ENCODE assay signal across 9 mouse cellular contexts in genomic region chr19:32030430-32030829, GRCm38 (mm10).
DNase-seq lines count a peak whose midpoint lies in the region; ATAC-seq and TF ChIP-seq lines count a peak whose summit lies in the region.
"Had no signal": no experiment of that assay in that cellular context is flagged by ENCODE, and none has a peak within 500 bp of the region (broad histone marks: within the 10 kb centered on the region; RNA-seq: fewer than 3 reads in every experiment).

No protein-coding gene starts in this region.

- H3K9me3 ChIP-seq in kidney, postnatal 0 days (replicated peaks; ENCODE audit: low read length), result no peaks in the 10 kb centered on the region
- no peaks in the 10 kb centered on the region for H3K9me3 ChIP-seq in midbrain, postnatal 0 days (ENCODE audit: low read length)
- H3K9me3 ChIP-seq: embryonic facial prominence, embryonic 15.5 days had no signal

- H3K9ac ChIP-seq in kidney, postnatal 0 days (ENCODE audit: low read depth, low read length), result no peak overlapping the region
- H3K9ac ChIP-seq in midbrain, postnatal 0 days (replicated peaks; ENCODE audit: low read length, poor library complexity, severe bottlenecking), result no peak overlapping the region
- H3K9ac ChIP-seq: embryonic facial prominence, embryonic 15.5 days had no signal

- H3K4me2 ChIP-seq in kidney, postnatal 0 days (ENCODE audit: low read length), result no peak overlapping the region
- no peak overlapping the region for H3K4me2 ChIP-seq in midbrain, postnatal 0 days (ENCODE audit: low read depth, low read length, poor library complexity, severe bottlenecking)
- H3K4me2 ChIP-seq: embryonic facial prominence, embryonic 15.5 days had no signal

- intact Hi-C loops in gastrocnemius, postnatal 14 days (cut with DNase I; ENCODE audit: low total_unique reads), result no loop called here

- no peak for TF ChIP-seq CTCF in kidney, adult 2 months (conservative IDR thresholded peaks at IDR 0.05; ENCODE audit: insufficient read depth, insufficient read length, low read depth, low read length)
- TF ChIP-seq CTCF in kidney, postnatal 0 days (IDR thresholded peaks at IDR 0.05; ENCODE audit: low read depth), result peak; percentile 85
- peak; percentile 73 for TF ChIP-seq CTCF in midbrain, postnatal 0 days (IDR thresholded peaks at IDR 0.05)

- TF ChIP-seq POLR2A in kidney, adult 2 months (IDR thresholded peaks at IDR 0.05; ENCODE audit: low read depth, low read length), result no peak

- peak; percentile 64 for DNase-seq in kidney, adult 2 months
- no peak for DNase-seq in kidney, adult 11 months
- DNase-seq in CD4-positive helper T cell, adult 2 months (ENCODE audit: low read depth, low spot score), result peak; percentile 68
- DNase-seq in MN1 (ENCODE audit: low spot score), result peak; percentile 78
- peak; percentile 3 for DNase-seq in fat pad, adult 2 months (ENCODE audit: extremely low read depth, low read depth, low spot score)
- DNase-seq in kidney, postnatal 0 days (ENCODE audit: low spot score), result peak; percentile 77
- peak; percentile 60 for DNase-seq in midbrain, postnatal 0 days (ENCODE audit: low spot score)
- no peak for DNase-seq in gastrocnemius, postnatal 14 days

- H3K27ac ChIP-seq in kidney, adult 2 months (ENCODE audit: insufficient read depth, low read depth, low read length), result no peak overlapping the region
- no peak overlapping the region for H3K27ac ChIP-seq in kidney, postnatal 0 days
- H3K27ac ChIP-seq in midbrain, postnatal 0 days (ENCODE audit: low read depth, low read length), result no peak overlapping the region
- H3K27ac ChIP-seq: embryonic facial prominence, embryonic 15.5 days had no signal

- ATAC-seq in kidney, postnatal 0 days (replicated peaks; ENCODE audit: low FRiP score, low read depth), result no peak; the same call in 1 of the 2 replicates
- no peak for ATAC-seq in midbrain, postnatal 0 days (ENCODE audit: low FRiP score)

- no peak overlapping the region for H3K4me3 ChIP-seq in kidney, adult 2 months (ENCODE audit: insufficient read depth, low read depth, low read length)
- no peak overlapping the region for H3K4me3 ChIP-seq in kidney, postnatal 0 days (replicated peaks; ENCODE audit: low read depth, low read length)
- no peak overlapping the region for H3K4me3 ChIP-seq in midbrain, postnatal 0 days (ENCODE audit: low read depth, low read length)
- H3K4me3 ChIP-seq: embryonic facial prominence, embryonic 15.5 days had no signal

- 0% methylated on average over 1 of the region's 1 CpGs for WGBS in kidney, adult 2 months
- 3% methylated on average over 1 of the region's 1 CpGs for WGBS in kidney, postnatal 0 days
- WGBS in midbrain, postnatal 0 days, result 3% methylated on average over 1 of the region's 1 CpGs

- H3K4me1 ChIP-seq in kidney, adult 2 months (ENCODE audit: control insufficient read depth, insufficient read depth, low read length), result no peaks in the 10 kb centered on the region
- no peaks in the 10 kb centered on the region for H3K4me1 ChIP-seq in kidney, postnatal 0 days (replicated peaks; ENCODE audit: insufficient read depth, low read length)
- no peaks in the 10 kb centered on the region for H3K4me1 ChIP-seq in midbrain, postnatal 0 days (ENCODE audit: insufficient read depth, low read length)
- H3K4me1 ChIP-seq: embryonic facial prominence, embryonic 15.5 days had no signal

- no peaks in the 10 kb centered on the region for H3K27me3 ChIP-seq in kidney, adult 2 months (replicated peaks; ENCODE audit: control insufficient read depth, insufficient read depth, low read length)
- no peaks in the 10 kb centered on the region for H3K27me3 ChIP-seq in kidney, postnatal 0 days (ENCODE audit: insufficient read depth, low read length)
- no peaks in the 10 kb centered on the region for H3K27me3 ChIP-seq in midbrain, postnatal 0 days (ENCODE audit: insufficient read depth, low read length)
- H3K27me3 ChIP-seq: embryonic facial prominence, embryonic 15.5 days had no signal

- H3K36me3 ChIP-seq in kidney, adult 2 months (ENCODE audit: control insufficient read depth, insufficient read depth, low read length), result no peaks in the 10 kb centered on the region
- no peaks in the 10 kb centered on the region for H3K36me3 ChIP-seq in kidney, postnatal 0 days (ENCODE audit: insufficient read depth, low read length)
- H3K36me3 ChIP-seq in midbrain, postnatal 0 days (ENCODE audit: insufficient read depth, low read length), result no peaks in the 10 kb centered on the region
- H3K36me3 ChIP-seq: embryonic facial prominence, embryonic 15.5 days had no signal

Comparison
In these comparisons a context has a peak if more than half of its experiments do, and no peak if none do; other contexts are left out.
1. DNase-seq: peak in kidney, adult 2 months (single experiment), CD4-positive helper T cell, adult 2 months (single experiment), MN1 (single experiment), fat pad, adult 2 months (single experiment), kidney, postnatal 0 days (single experiment) and midbrain, postnatal 0 days (single experiment); none in kidney, adult 11 months (single experiment) and gastrocnemius, postnatal 14 days (single experiment).